Mouse (Mus musculus): ENCODE results near the gene Nop9. TPM values are rescaled to one million over a fixed set of nuclear protein-coding genes. Genes with fewer than 3 reads are reported as not detected.
A peak's percentile ranks its signal among the peaks of the same experiment; 100 is the strongest.

Nop9 gene
- total RNA-seq (2015; ENCODE audit: low replicate concordance) (6.5 and 11.3 TPM in 2 replicates), total RNA-seq (2017; ENCODE audit: low replicate concordance) (3.7 and 3.9 TPM in 2 replicates)

- peak; percentile 74 for ATAC-seq (replicated peaks; ENCODE audit: low FRiP score, poor library complexity, severe bottlenecking)
These were observed at the start of gene Nop9, which contains the start of gene Dhrs1 for GRCm38 (mm10) chr14:55745180-55745860. Gene Nop9, plus strand, starts transcription at chr14:55745693. Gene Dhrs1, minus strand, starts transcription at chr14:55745690.

GRCm38 (mm10) chr14:55697226-55697625 is 48.3 kb upstream of the Nop9 start:
- no peak for ATAC-seq (replicated peaks; ENCODE audit: low FRiP score, poor library complexity, severe bottlenecking)

GRCm38 (mm10) chr14:55701131-55701530 is 44.4 kb upstream of the Nop9 start:
- ATAC-seq (replicated peaks; ENCODE audit: low FRiP score, poor library complexity, severe bottlenecking) = no peak

- no peak for ATAC-seq (replicated peaks; ENCODE audit: low FRiP score, poor library complexity, severe bottlenecking)
These were observed 42.7 kb upstream of the Nop9 start for GRCm38 (mm10) chr14:55702761-55703160.

GRCm38 (mm10) chr14:55706051-55706600 is 39.4 kb upstream of the Nop9 start:
- no peak for ATAC-seq (replicated peaks; ENCODE audit: low FRiP score, poor library complexity, severe bottlenecking)

- no peak for ATAC-seq (replicated peaks; ENCODE audit: low FRiP score, poor library complexity, severe bottlenecking)
These were observed 38.1 kb upstream of the Nop9 start for GRCm38 (mm10) chr14:55707397-55707796.

- no peak for ATAC-seq (replicated peaks; ENCODE audit: low FRiP score, poor library complexity, severe bottlenecking)
These were observed 36.0 kb upstream of the Nop9 start for GRCm38 (mm10) chr14:55709509-55709908.

- no peak for ATAC-seq (replicated peaks; ENCODE audit: low FRiP score, poor library complexity, severe bottlenecking)
These were observed 33.7 kb upstream of the Nop9 start for GRCm38 (mm10) chr14:55711786-55712185.

GRCm38 (mm10) chr14:55713007-55713728 is 32.3 kb upstream of the Nop9 start:
- no peak for ATAC-seq (replicated peaks; ENCODE audit: low FRiP score, poor library complexity, severe bottlenecking)

- no peak for ATAC-seq (replicated peaks; ENCODE audit: low FRiP score, poor library complexity, severe bottlenecking)
These were observed 31.8 kb upstream of the Nop9 start, which contains the start of gene Tgm1 for GRCm38 (mm10) chr14:55713729-55714122. Gene Tgm1, minus strand, starts transcription at chr14:55713926.

- no peak for ATAC-seq (replicated peaks; ENCODE audit: low FRiP score, poor library complexity, severe bottlenecking)
These were observed 30.6 kb upstream of the Nop9 start for GRCm38 (mm10) chr14:55714893-55715292.

- no peak for ATAC-seq (replicated peaks; ENCODE audit: low FRiP score, poor library complexity, severe bottlenecking)
These were observed 29.2 kb upstream of the Nop9 start for GRCm38 (mm10) chr14:55716271-55716670.

- no peak for ATAC-seq (replicated peaks; ENCODE audit: low FRiP score, poor library complexity, severe bottlenecking)
These were observed 28.6 kb upstream of the Nop9 start for GRCm38 (mm10) chr14:55716884-55717283.

GRCm38 (mm10) chr14:55719737-55720136 is 25.8 kb upstream of the Nop9 start:
- no peak for ATAC-seq (replicated peaks; ENCODE audit: low FRiP score, poor library complexity, severe bottlenecking)

GRCm38 (mm10) chr14:55720666-55721065 is 24.8 kb upstream of the Nop9 start:
- no peak for ATAC-seq (replicated peaks; ENCODE audit: low FRiP score, poor library complexity, severe bottlenecking)

- no peak for ATAC-seq (replicated peaks; ENCODE audit: low FRiP score, poor library complexity, severe bottlenecking)
These were observed 24.4 kb upstream of the Nop9 start for GRCm38 (mm10) chr14:55721076-55721475.

GRCm38 (mm10) chr14:55721700-55722437 is 23.6 kb upstream of the Nop9 start, which contains the start of gene Rabggta:
Gene Rabggta, minus strand, starts transcription at chr14:55722263.
- ATAC-seq (replicated peaks; ENCODE audit: low FRiP score, poor library complexity, severe bottlenecking) = peak; percentile 93

- ATAC-seq (replicated peaks; ENCODE audit: low FRiP score, poor library complexity, severe bottlenecking) = no peak
These were observed 23.0 kb upstream of the Nop9 start for GRCm38 (mm10) chr14:55722438-55722945.

- ATAC-seq (replicated peaks; ENCODE audit: low FRiP score, poor library complexity, severe bottlenecking) = peak; percentile 42; the same call in 1 of the 2 replicates
These were observed 22.1 kb upstream of the Nop9 start for GRCm38 (mm10) chr14:55723433-55723832.

- ATAC-seq (replicated peaks; ENCODE audit: low FRiP score, poor library complexity, severe bottlenecking) = no peak
These were observed 21.1 kb upstream of the Nop9 start for GRCm38 (mm10) chr14:55724411-55724871.
